Mouse (Mus musculus) CH12.LX (cell line): ENCODE data around the gene Hmga1b. TPM values are rescaled to one million over a fixed set of nuclear protein-coding genes. Genes with fewer than 3 reads are reported as not detected.

ENCODE experiments used
- DNase-seq: peaks from one replicate; pipeline ENCODE4 v3.0.0-alpha.2; 2013; ENCODE audit errors: extremely low read depth
- H3K27ac ChIP-seq: 2 replicates; pipeline ENCODE4 v1.5.1; 2012; ENCODE audit warnings: low read depth, mild to moderate bottlenecking, control low read depth, moderate library complexity; ENCODE audit not compliant: insufficient read depth
- H3K27me3 ChIP-seq: replicated peaks from 2 replicates; pipeline ENCODE3; 2012; ENCODE audit warnings: inconsistent platforms
- H3K36me3 ChIP-seq, 2 experiments: replicated peaks in 1 of 2; 2 replicates each; pipeline versions ENCODE3 to v1.6.1; 2012; ENCODE audit warnings: inconsistent platforms in 1 of 2, low read length in 1 of 2, mild to moderate bottlenecking in 1 of 2, mixed read lengths in 1 of 2, moderate library complexity in 1 of 2; ENCODE audit not compliant: control insufficient read depth in 1 of 2, insufficient read depth in 1 of 2
- H3K4me1 ChIP-seq, 2 experiments: 2 replicates each; pipeline ENCODE4 v1.6.1; 2012; ENCODE audit warnings: inconsistent platforms in 1 of 2, moderate library complexity in 1 of 2; ENCODE audit not compliant: insufficient read depth in 2 of 2, control insufficient read depth in 1 of 2
- H3K4me2 ChIP-seq: 2 replicates; pipeline ENCODE4 v1.6.1; 2012; ENCODE audit warnings: low read depth, mild to moderate bottlenecking, control low read depth; ENCODE audit not compliant: poor library complexity, insufficient read depth, severe bottlenecking
- H3K4me3 ChIP-seq, 3 experiments: fragments of 150-350 bp in 1 of 3; sonication (generic) in 1 of 3; replicated peaks in 1 of 3; 2 replicates each; pipeline versions ENCODE3 to v1.5.1; 2011 to 2012; ENCODE audit warnings: low read depth in 2 of 3, low read length in 2 of 3, mild to moderate bottlenecking in 2 of 3, moderate library complexity in 2 of 3, control low read depth in 1 of 3, improper control_type of control experiment in 1 of 3, inconsistent platforms in 1 of 3, mixed read lengths in 1 of 3; ENCODE audit not compliant: poor library complexity in 1 of 3
- H3K79me2 ChIP-seq: replicated peaks from 2 replicates; pipeline ENCODE4 v1.6.1; 2012; ENCODE audit warnings: mild to moderate bottlenecking, moderate library complexity; ENCODE audit not compliant: control insufficient read depth, poor library complexity, insufficient read depth, severe bottlenecking; ENCODE audit errors: extremely low read depth
- H3K9ac ChIP-seq: 2 replicates; pipeline ENCODE4 v1.6.1; 2012; ENCODE audit warnings: low read depth, mild to moderate bottlenecking, control low read depth, moderate library complexity; ENCODE audit not compliant: insufficient read depth
- H3K9me3 ChIP-seq: replicated peaks from 2 replicates; pipeline ENCODE3; 2012; ENCODE audit warnings: low read length, inconsistent platforms, mixed read lengths
- ELF1 ChIP-seq: IDR thresholded peaks from 2 replicates; pipeline ENCODE4 v1.6.1; 2014; ENCODE audit warnings: low read depth, mild to moderate bottlenecking, inconsistent platforms, low read length, improper control_type of control experiment
- HCFC1 ChIP-seq: IDR thresholded peaks from 2 replicates; pipeline ENCODE4 v1.6.1; 2012; ENCODE audit warnings: low read depth, mild to moderate bottlenecking, inconsistent platforms, low read length, improper control_type of control experiment
- IRF4 ChIP-seq: IDR thresholded peaks from 2 replicates; pipeline ENCODE4 v1.6.1; 2014; ENCODE audit warnings: low read depth, mild to moderate bottlenecking, inconsistent platforms, low read length, improper control_type of control experiment
- JUND ChIP-seq: conservative IDR thresholded peaks from 2 replicates; pipeline ENCODE4 v1.6.1; 2011; ENCODE audit warnings: low read depth, low read length, improper control_type of control experiment
- MAFK ChIP-seq: IDR thresholded peaks from 2 replicates; pipeline ENCODE4 v1.6.1; 2011; ENCODE audit warnings: low read length, improper control_type of control experiment; ENCODE audit not compliant: insufficient replicate concordance
- MAX ChIP-seq: IDR thresholded peaks from 2 replicates; pipeline ENCODE4 v1.6.1; 2011; ENCODE audit warnings: low read length, improper control_type of control experiment
- MXI1 ChIP-seq: IDR thresholded peaks from 2 replicates; pipeline ENCODE4 v1.6.1; 2011; ENCODE audit warnings: mild to moderate bottlenecking, low read depth, low read length, improper control_type of control experiment
- MYC ChIP-seq: IDR thresholded peaks from 2 replicates; pipeline ENCODE4 v1.6.1; 2011; ENCODE audit warnings: low read depth, mild to moderate bottlenecking, improper control_type of control experiment, low read length
- PAX5 ChIP-seq: IDR thresholded peaks from 2 replicates; pipeline ENCODE4 v1.6.1; 2012; ENCODE audit warnings: low read length, inconsistent platforms, mixed read lengths
- POLR2A ChIP-seq: IDR thresholded peaks from 2 replicates; pipeline ENCODE4 v1.6.1; 2011; ENCODE audit warnings: low read depth, mild to moderate bottlenecking, improper control_type of control experiment, low read length
- USF2 ChIP-seq: conservative IDR thresholded peaks from 2 replicates; pipeline ENCODE4 v1.6.1; 2011; ENCODE audit warnings: low read depth, low read length, improper control_type of control experiment
- ZNF384 ChIP-seq: IDR thresholded peaks from 2 replicates; pipeline ENCODE4 v1.6.1; 2012; ENCODE audit warnings: low read depth, low read length, improper control_type of control experiment, inconsistent platforms
- dilution Hi-C: fragments of 300-500 bp; cut with MboI; formaldehyde crosslinking; loops from 2 replicates; pipeline ENCODE4 v1.14.3; 2020; ENCODE audit warnings: low sequenced_read_pairs; ENCODE audit not compliant: extremely low pct_unique_long_range_greater_than_20kb, extremely low pct_ligation_motif_present
- in situ Hi-C: fragments of 300-500 bp; cut with MboI; formaldehyde crosslinking; loops from 3 replicates; pipeline ENCODE4 v1.14.3; 2019; ENCODE audit warnings: low sequenced_read_pairs, low pct_ligation_motif_present, low pct_unique_long_range_greater_than_20kb, mixed read lengths
- polyA plus RNA-seq: library from polyadenylated mRNA; unstranded; fragments of >175 nt; gene quantifications from 2 replicates; pipeline ENCODE4 v1.2.1, GENCODE M21; 2012; ENCODE audit warnings: low read depth; ENCODE audit not compliant: insufficient read length
- total RNA-seq, 2 experiments: library from RNA; depleted of rRNA; stranded (reverse); fragments of 300-350 nt in 1 of 2; fragments of >200 nt in 1 of 2; gene quantifications; 2 replicates each; pipeline ENCODE4 v1.2.3; 2012 to 2014

Hmga1b gene
- total and polyA plus RNA-seq, 3 experiments: 126 to 414 (median 167) TPM

GRCm38 (mm10) chr11:120812068-120812467, 49.5 kb downstream of the Hmga1b start:
- dilution Hi-C loops: no loop called here
- Histone ChIP-seq H3K9me3 (no peaks in the 10 kb centered on the region), H3K27me3 (no peaks in the 10 kb centered on the region), H3K79me2 (no peaks in the 10 kb centered on the region), H3K36me3 (peaks cover 100% of the 10 kb centered on the region in 2 experiments), H3K27ac (no peak overlapping the region), H3K9ac (no peak overlapping the region), H3K4me3 (no peak overlapping the region), H3K4me1 (no peaks in the 10 kb centered on the region), H3K4me2 (no peak overlapping the region)
- DNase-seq: no peak
- in situ Hi-C loops: no loop called here
- TF ChIP-seq ZNF384 (no peak), IRF4 (no peak), POLR2A (no peak), MAX (no peak), JUND (no peak), MAFK (no peak), HCFC1 (no peak), PAX5 (no peak), MXI1 (no peak), MYC (no peak), ELF1 (no peak), USF2 (no peak)

Other genes starting within 250 kb of the Hmga1b start
Only the 20 nearest of the 27 such genes appear.
- gene Alyref, start 164.4 kb upstream of the Hmga1b start, total RNA-seq (2012; rRNA removed): 582 and 793 TPM in 2 replicates
- gene Alyref, start 164.4 kb upstream of the Hmga1b start, total RNA-seq (2014; rRNA removed): 358 and 361 TPM in 2 replicates
- 444 and 451 TPM in 2 replicates for gene Alyref, start 164.4 kb upstream of the Hmga1b start, polyA plus RNA-seq
- gene Anapc11, start 164.4 kb upstream of the Hmga1b start, total RNA-seq (2012; rRNA removed): 108 and 114 TPM in 2 replicates
- 51.7 and 57.0 TPM in 2 replicates for gene Anapc11, start 164.4 kb upstream of the Hmga1b start, total RNA-seq (2014; rRNA removed)
- gene Anapc11, start 164.4 kb upstream of the Hmga1b start, polyA plus RNA-seq: 142 and 145 TPM in 2 replicates
- 0.55 TPM in 1 of 2 replicates, not detected in the other for gene Npb, start 154.3 kb upstream of the Hmga1b start, total RNA-seq (2012; rRNA removed)
- not detected in 2 replicates for gene Npb, start 154.3 kb upstream of the Hmga1b start, total RNA-seq (2014; rRNA removed)
- 1.0 and 1.3 TPM in 2 replicates for gene Npb, start 154.3 kb upstream of the Hmga1b start, polyA plus RNA-seq
- gene Pcyt2, start 144.9 kb upstream of the Hmga1b start, total RNA-seq (2012; rRNA removed): 166 and 175 TPM in 2 replicates
- gene Pcyt2, start 144.9 kb upstream of the Hmga1b start, total RNA-seq (2014; rRNA removed): 149 and 154 TPM in 2 replicates
- 155 and 158 TPM in 2 replicates for gene Pcyt2, start 144.9 kb upstream of the Hmga1b start, polyA plus RNA-seq
- gene Sirt7, start 137.6 kb upstream of the Hmga1b start, total RNA-seq (2012; rRNA removed): 75.2 and 87.1 TPM in 2 replicates
- 71.7 and 74.4 TPM in 2 replicates for gene Sirt7, start 137.6 kb upstream of the Hmga1b start, total RNA-seq (2014; rRNA removed)
- gene Sirt7, start 137.6 kb upstream of the Hmga1b start, polyA plus RNA-seq: 84.4 and 91.3 TPM in 2 replicates
- 26.4 and 29.3 TPM in 2 replicates for gene Mafg, start 129.2 kb upstream of the Hmga1b start, total RNA-seq (2012; rRNA removed)
- 14.6 and 17.0 TPM in 2 replicates for gene Mafg, start 129.2 kb upstream of the Hmga1b start, total RNA-seq (2014; rRNA removed)
- gene Mafg, start 129.2 kb upstream of the Hmga1b start, polyA plus RNA-seq: 62.1 and 63.7 TPM in 2 replicates
- gene Pycr1, start 119.0 kb upstream of the Hmga1b start, total RNA-seq (2012; rRNA removed): 26.2 and 75.3 TPM in 2 replicates
- gene Pycr1, start 119.0 kb upstream of the Hmga1b start, total RNA-seq (2014; rRNA removed): 18.3 and 21.0 TPM in 2 replicates
- gene Pycr1, start 119.0 kb upstream of the Hmga1b start, polyA plus RNA-seq: 27.2 and 32.3 TPM in 2 replicates
- gene Myadml2, start 114.6 kb upstream of the Hmga1b start, total RNA-seq (2012; rRNA removed): 0.68 and 0.88 TPM in 2 replicates
- gene Myadml2, start 114.6 kb upstream of the Hmga1b start, total RNA-seq (2014; rRNA removed): not detected in 2 replicates
- gene Myadml2, start 114.6 kb upstream of the Hmga1b start, polyA plus RNA-seq: not detected in 2 replicates
- not detected in 2 replicates for gene Notum, start 101.6 kb upstream of the Hmga1b start, total RNA-seq (2012; rRNA removed)
- gene Notum, start 101.6 kb upstream of the Hmga1b start, total RNA-seq (2014; rRNA removed): not detected in 2 replicates
- not detected in 2 replicates for gene Notum, start 101.6 kb upstream of the Hmga1b start, polyA plus RNA-seq
- gene Aspscr1, start 89.8 kb upstream of the Hmga1b start, total RNA-seq (2012; rRNA removed): 34.1 and 37.7 TPM in 2 replicates
- 24.9 and 27.3 TPM in 2 replicates for gene Aspscr1, start 89.8 kb upstream of the Hmga1b start, total RNA-seq (2014; rRNA removed)
- gene Aspscr1, start 89.8 kb upstream of the Hmga1b start, polyA plus RNA-seq: 62.4 and 69.9 TPM in 2 replicates
- 101 and 103 TPM in 2 replicates for gene Cenpx, start 49.1 kb upstream of the Hmga1b start, total RNA-seq (2012; rRNA removed)
- gene Cenpx, start 49.1 kb upstream of the Hmga1b start, total RNA-seq (2014; rRNA removed): 72.3 and 76.5 TPM in 2 replicates
- gene Cenpx, start 49.1 kb upstream of the Hmga1b start, polyA plus RNA-seq: 122 and 131 TPM in 2 replicates
- gene Lrrc45, start 48.9 kb upstream of the Hmga1b start, total RNA-seq (2012; rRNA removed): 31.3 and 35.6 TPM in 2 replicates
- gene Lrrc45, start 48.9 kb upstream of the Hmga1b start, total RNA-seq (2014; rRNA removed): 11.7 and 12.9 TPM in 2 replicates
- gene Lrrc45, start 48.9 kb upstream of the Hmga1b start, polyA plus RNA-seq: 20.3 and 23.8 TPM in 2 replicates
- gene Rac3, start 41.3 kb upstream of the Hmga1b start, total RNA-seq (2012; rRNA removed): 8.9 and 9.9 TPM in 2 replicates
- 2.9 and 3.4 TPM in 2 replicates for gene Rac3, start 41.3 kb upstream of the Hmga1b start, total RNA-seq (2014; rRNA removed)
- 5.5 and 8.3 TPM in 2 replicates for gene Rac3, start 41.3 kb upstream of the Hmga1b start, polyA plus RNA-seq
- gene Dcxr, start 35.5 kb upstream of the Hmga1b start, total RNA-seq (2012; rRNA removed): 49.4 and 74.7 TPM in 2 replicates
- gene Dcxr, start 35.5 kb upstream of the Hmga1b start, total RNA-seq (2014; rRNA removed): 24.1 and 24.8 TPM in 2 replicates
- 23.3 and 23.5 TPM in 2 replicates for gene Dcxr, start 35.5 kb upstream of the Hmga1b start, polyA plus RNA-seq
- gene Cbr2, start 30.7 kb upstream of the Hmga1b start, total RNA-seq (2012; rRNA removed): 0.21 and 0.25 TPM in 2 replicates
- not detected in 2 replicates for gene Cbr2, start 30.7 kb upstream of the Hmga1b start, total RNA-seq (2014; rRNA removed)
- gene Cbr2, start 30.7 kb upstream of the Hmga1b start, polyA plus RNA-seq: not detected in 2 replicates
- gene Rfng, start 21.4 kb downstream of the Hmga1b start, total RNA-seq (2012; rRNA removed): 10.0 and 10.4 TPM in 2 replicates
- 3.8 and 4.3 TPM in 2 replicates for gene Rfng, start 21.4 kb downstream of the Hmga1b start, total RNA-seq (2014; rRNA removed)
- 14.2 and 17.6 TPM in 2 replicates for gene Rfng, start 21.4 kb downstream of the Hmga1b start, polyA plus RNA-seq
- gene Gps1, start 21.5 kb downstream of the Hmga1b start, total RNA-seq (2012; rRNA removed): 174 and 254 TPM in 2 replicates
- 184 and 188 TPM in 2 replicates for gene Gps1, start 21.5 kb downstream of the Hmga1b start, total RNA-seq (2014; rRNA removed)
- gene Gps1, start 21.5 kb downstream of the Hmga1b start, polyA plus RNA-seq: 141 and 158 TPM in 2 replicates
- 120 and 164 TPM in 2 replicates for gene Dus1l, start 33.6 kb downstream of the Hmga1b start, total RNA-seq (2012; rRNA removed)
- 98.7 and 105 TPM in 2 replicates for gene Dus1l, start 33.6 kb downstream of the Hmga1b start, total RNA-seq (2014; rRNA removed)
- gene Dus1l, start 33.6 kb downstream of the Hmga1b start, polyA plus RNA-seq: 155 and 165 TPM in 2 replicates
- 186 and 279 TPM in 2 replicates for gene Fasn, start 61.8 kb downstream of the Hmga1b start, total RNA-seq (2012; rRNA removed)
- 109 and 116 TPM in 2 replicates for gene Fasn, start 61.8 kb downstream of the Hmga1b start, total RNA-seq (2014; rRNA removed)
- gene Fasn, start 61.8 kb downstream of the Hmga1b start, polyA plus RNA-seq: 241 and 300 TPM in 2 replicates
- gene Ccdc57, start 170.1 kb downstream of the Hmga1b start, total RNA-seq (2012; rRNA removed): 4.6 and 5.4 TPM in 2 replicates
- 2.3 and 2.7 TPM in 2 replicates for gene Ccdc57, start 170.1 kb downstream of the Hmga1b start, total RNA-seq (2014; rRNA removed)
- gene Ccdc57, start 170.1 kb downstream of the Hmga1b start, polyA plus RNA-seq: 6.0 and 6.2 TPM in 2 replicates